Mouse (Mus musculus) ES-Bruce4 (cell line): ENCODE measurements at regions not wholly inside any gene's neighbourhood (a gene's known extent, or its start where the extent isn't known, plus 50 kb on each side); places are given as distances from the start of the nearest gene placed in this dataset.

Experiments used
- CTCF ChIP-seq: IDR thresholded peaks from one replicate; pipeline ENCODE4 v1.8.1; 2011; ENCODE audit warnings: low read depth, low read length
- EP300 ChIP-seq: IDR thresholded peaks from 2 replicates; pipeline ENCODE4 v1.6.1; 2011; ENCODE audit warnings: low read depth, low read length; ENCODE audit not compliant: insufficient read depth

DNA sequence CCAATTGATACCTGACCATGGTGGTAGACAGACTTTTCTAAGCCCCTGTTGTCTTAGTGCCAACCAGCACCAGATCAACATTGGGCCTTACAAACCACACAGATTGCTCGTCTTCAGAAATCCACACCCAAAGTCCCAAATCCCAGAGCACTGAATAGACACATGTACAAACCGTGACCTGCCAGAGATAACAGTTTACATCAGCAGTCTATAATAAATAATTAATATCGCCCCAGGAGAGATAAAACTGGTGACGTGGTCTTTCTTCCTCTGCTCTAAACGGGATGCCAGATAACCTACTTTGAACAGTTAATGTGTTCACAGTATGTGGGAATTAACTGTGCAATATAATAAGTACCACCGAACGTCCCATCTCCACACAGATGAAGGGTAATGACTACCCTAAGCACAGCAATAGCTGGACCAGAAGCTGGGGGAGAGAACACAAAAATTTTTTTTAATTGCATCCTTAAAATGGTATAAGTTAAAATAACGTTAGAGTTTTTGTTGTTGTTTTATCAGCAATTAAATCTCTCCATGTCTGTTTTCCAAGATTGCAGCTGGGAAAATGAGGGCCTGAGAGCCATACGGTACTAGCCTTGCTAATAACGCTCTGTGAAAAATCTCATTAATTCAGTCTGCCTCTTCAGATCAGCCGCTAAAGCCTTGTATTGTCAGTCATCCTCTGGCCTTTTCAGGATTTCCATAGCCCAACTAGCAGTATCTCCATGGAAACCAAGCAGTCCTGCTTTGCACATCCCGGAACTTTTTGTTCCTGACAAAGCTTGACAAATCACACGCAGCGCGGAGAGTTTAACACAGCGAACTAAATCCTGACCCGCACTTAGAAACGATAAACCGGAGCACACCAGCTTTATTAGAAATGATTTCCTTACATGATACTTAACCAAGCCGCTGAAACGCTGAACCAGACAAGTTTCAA, 315.8 kb downstream of the Cd83 start:
- TF ChIP-seq EP300 (no peak), CTCF (no peak)
